Mouse (Mus musculus) megakaryocyte, embryonic 14.5 days (primary cell): ENCODE measurements around the gene Agpat3. TPM values are rescaled to one million over a fixed set of nuclear protein-coding genes. Genes with fewer than 3 reads are reported as not detected.

Experiments
- H3K27me3 ChIP-seq: replicated peaks from 2 replicates; pipeline ENCODE3; 2012; ENCODE audit warnings: inconsistent platforms
- H3K36me3 ChIP-seq: replicated peaks from 2 replicates; pipeline ENCODE3; 2012; ENCODE audit warnings: low read length, inconsistent platforms, mixed read lengths
- H3K4me1 ChIP-seq: 2 replicates; pipeline ENCODE4 v1.6.1; 2012; ENCODE audit warnings: inconsistent platforms
- H3K4me3 ChIP-seq: replicated peaks from 2 replicates; pipeline ENCODE3; 2012; ENCODE audit warnings: moderate library complexity, mild to moderate bottlenecking, inconsistent platforms
- H3K9me3 ChIP-seq: 2 replicates; pipeline ENCODE4 v1.6.1; 2012; ENCODE audit warnings: inconsistent platforms
- FLI1 ChIP-seq: IDR thresholded peaks from 2 replicates; pipeline ENCODE4 v1.6.1; 2012; ENCODE audit warnings: low read length, inconsistent platforms, mixed read lengths
- GATA1 ChIP-seq: IDR thresholded peaks from 3 replicates; pipeline ENCODE4 v1.6.1; 2012; ENCODE audit warnings: mixed read lengths, low read length, inconsistent platforms, borderline replicate concordance
- polyA plus RNA-seq: library from polyadenylated mRNA; stranded (reverse); fragments of >175 nt; gene quantifications from 2 replicates; pipeline ENCODE4 v1.2.3, GENCODE M21; 2012; ENCODE audit warnings: low replicate concordance; ENCODE audit not compliant: insufficient read depth

The Agpat3 gene
- 205 and 237 TPM in 2 replicates for polyA plus RNA-seq

DNA sequence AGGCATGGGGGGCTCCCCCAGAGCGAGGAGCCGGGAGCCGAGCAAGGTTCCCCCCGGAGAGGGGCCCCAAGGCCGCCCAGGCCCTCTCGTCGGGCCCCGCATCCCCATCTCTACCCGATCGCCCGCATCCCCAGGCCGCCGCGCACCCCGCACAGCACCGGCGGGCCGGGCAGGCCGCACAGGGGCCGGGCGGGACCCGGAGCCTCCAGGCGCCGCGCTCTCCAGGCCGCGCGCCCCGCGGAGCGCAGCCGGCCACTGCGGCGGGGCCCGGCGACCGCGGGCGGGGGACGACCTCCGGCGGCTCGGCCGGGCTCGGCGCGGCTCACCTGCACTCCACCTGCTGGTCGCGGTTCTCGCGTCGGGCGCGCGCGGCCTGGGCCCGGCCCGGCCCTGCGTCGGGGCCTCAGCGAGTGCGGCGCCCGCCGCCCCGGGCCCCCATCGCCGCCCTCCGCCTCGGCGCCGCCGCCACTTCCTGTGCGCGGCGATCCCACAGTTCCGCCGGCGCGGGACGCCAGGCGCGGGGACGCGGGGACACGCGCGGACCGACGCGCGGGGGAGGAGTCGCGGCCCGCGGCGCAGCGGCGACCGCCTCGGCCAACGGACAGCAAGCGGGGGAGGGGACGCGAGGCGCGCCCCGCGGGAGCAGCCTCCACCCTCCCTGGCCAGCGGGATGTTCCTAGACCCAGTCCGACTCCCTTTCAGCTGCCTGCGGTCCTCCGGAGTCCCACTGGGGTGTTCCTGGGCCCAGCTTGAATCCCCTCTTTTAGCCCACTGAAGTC is at the start of gene Agpat3:
Gene Agpat3 (minus strand): TSS at position 603 of the 779 bp plus-strand sequence.
- Histone ChIP-seq H3K36me3 (peaks cover 31% of the 10 kb centered on the region), H3K27me3 (peaks cover 5% of the 10 kb centered on the region), H3K4me3 (peak within 1 kb of the TSS; percentile 93), H3K9me3 (no peaks in the 10 kb centered on the region), H3K4me1 (peaks cover 86% of the 10 kb centered on the region)
- TF ChIP-seq GATA1 (no peak), FLI1 (no peak)

DNA sequence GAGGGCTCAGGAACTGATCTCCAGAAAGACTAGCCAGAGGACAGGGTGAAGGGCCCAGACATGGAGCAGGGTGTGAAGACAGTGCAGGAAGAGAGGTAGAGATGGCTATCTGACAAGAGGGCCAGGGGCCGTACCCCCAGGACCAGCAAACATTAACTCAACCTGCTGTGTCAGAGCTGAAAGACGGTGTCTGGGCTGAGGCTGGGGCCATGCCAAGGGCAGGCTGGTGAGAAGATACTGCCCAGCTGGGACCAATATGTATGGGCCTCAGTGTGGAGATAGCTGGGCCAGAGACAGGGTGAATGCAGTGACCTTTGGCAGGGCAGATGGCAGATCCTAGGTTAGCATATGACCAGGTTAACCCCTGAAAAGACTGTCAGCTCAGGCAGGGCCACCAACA is 48.8 kb upstream of the Agpat3 start:
- Histone ChIP-seq H3K4me3 (no peak overlapping the region), H3K36me3 (peaks cover 81% of the 10 kb centered on the region), H3K4me1 (peaks cover 49% of the 10 kb centered on the region), H3K27me3 (peaks cover 2% of the 10 kb centered on the region), H3K9me3 (peaks cover 5% of the 10 kb centered on the region; the same call in 1 of the 2 replicates)
- TF ChIP-seq FLI1, result no peak
- TF ChIP-seq GATA1, result no peak

DNA sequence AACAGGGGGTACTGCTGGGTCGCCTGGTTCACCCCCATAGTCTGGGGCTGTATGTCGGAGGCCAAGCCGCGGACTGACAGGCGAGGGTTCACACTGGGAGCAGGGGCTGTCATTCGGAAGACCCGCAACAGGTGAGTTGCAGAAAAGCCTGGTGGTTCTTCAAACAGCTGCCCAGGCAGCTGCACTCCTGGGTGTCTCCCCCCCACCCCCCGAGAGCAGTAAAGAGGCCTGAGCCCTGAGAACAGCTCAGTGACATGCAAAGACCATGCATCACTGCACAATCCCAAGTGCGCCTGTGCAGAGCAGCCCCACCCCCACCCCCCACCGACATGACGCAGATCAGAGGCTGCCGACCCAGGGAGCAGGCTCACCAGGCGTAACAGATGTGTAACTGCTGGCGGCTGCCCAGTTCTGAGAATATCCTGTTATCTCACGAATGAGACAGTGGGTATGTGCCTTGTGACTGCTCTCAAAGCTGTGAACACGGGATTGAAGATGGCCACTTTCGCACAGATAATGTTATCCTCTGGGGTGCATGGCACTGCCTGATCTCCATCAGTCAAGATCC is 46.9 kb upstream of the Agpat3 start:
- TF ChIP-seq FLI1 (no peak), GATA1 (no peak)
- peaks cover 62% of the 10 kb centered on the region for H3K36me3 ChIP-seq
- H3K4me3 ChIP-seq, result no peak overlapping the region
- H3K9me3 ChIP-seq, result peaks cover 5% of the 10 kb centered on the region; the same call in 1 of the 2 replicates
- peaks cover 47% of the 10 kb centered on the region for H3K4me1 ChIP-seq
- H3K27me3 ChIP-seq, result peaks cover 2% of the 10 kb centered on the region

DNA sequence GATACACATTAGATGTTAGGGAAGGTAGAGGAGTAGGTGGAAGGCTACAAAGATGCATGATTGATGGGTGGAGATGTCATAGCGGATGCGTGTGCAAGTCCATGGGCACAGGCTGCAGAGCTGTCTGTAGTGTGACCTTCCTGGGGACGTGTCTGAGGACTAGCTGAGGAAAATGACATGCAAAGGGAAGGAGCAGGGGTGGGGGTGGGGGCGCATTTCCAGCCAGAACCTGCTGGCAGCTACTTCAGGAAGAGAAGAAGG is 44.3 kb upstream of the Agpat3 start:
- TF ChIP-seq FLI1, result no peak
- TF ChIP-seq GATA1, result no peak
- Histone ChIP-seq H3K27me3 (peaks cover 2% of the 10 kb centered on the region), H3K9me3 (peaks cover 5% of the 10 kb centered on the region; the same call in 1 of the 2 replicates), H3K4me1 (peaks cover 47% of the 10 kb centered on the region), H3K36me3 (peaks cover 36% of the 10 kb centered on the region), H3K4me3 (peak overlapping the region; percentile 15)

DNA sequence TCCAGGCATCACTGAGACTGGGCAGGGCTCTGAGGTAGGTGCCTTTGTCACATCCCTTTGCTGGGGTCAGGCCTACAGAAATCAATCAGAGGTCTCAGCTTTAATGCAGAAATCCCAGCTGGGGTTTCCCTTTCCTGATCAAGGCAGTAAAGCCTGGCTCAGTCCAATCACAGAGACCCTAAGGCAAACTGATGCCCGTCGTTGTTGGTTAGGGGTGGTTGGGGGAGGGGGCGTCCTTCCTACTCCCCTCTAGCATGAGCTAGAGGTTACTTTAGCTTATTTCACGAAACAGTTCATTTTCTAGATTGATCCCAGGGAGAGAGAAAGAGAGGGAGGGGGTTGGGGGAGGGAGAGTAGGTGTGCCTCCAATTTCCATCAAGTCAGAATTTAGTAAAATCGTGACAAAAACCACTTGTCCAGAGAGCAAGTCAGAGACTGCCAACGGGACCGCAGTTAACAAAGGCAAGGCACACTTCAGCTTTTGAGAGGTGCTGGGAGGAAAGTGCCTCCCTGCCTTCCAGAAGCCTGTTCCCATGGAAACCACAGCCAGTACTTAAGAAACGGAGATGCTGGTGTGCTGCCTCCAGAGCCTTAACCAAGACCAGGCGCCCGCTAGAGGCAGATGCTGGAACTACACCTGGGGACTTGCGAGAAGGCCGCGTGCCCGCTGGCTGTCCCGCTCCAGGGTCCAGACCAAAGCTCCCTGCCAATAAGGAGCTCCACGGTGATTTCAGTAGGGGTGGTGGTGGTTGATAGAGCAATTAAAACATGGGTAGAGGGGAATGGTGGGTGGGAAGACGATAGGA is 43.7 kb upstream of the Agpat3 start:
- Histone ChIP-seq H3K4me1 (peaks cover 47% of the 10 kb centered on the region), H3K9me3 (peaks cover 5% of the 10 kb centered on the region; the same call in 1 of the 2 replicates), H3K27me3 (peaks cover 2% of the 10 kb centered on the region), H3K4me3 (peak overlapping the region; percentile 15), H3K36me3 (peaks cover 31% of the 10 kb centered on the region)
- TF ChIP-seq FLI1 (no peak), GATA1 (no peak)

DNA sequence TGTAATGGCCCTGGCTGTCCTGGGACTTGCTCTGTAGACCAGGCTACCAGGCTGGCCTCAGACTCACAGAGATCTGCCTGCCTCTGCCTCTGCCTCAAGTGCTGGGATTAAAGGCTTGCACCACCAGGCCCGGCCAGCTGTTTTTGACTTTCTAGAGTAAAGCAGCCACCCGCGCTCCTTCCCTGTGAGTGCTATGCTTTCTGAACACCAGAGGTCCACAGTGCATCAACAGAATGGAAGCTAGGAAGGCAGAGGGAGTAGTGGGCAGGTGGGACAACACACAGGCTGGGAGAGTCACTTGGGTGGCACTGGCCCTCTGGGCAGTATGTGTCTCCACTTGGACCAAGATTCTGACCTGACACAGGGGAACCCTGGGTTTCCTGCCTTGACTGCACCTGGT is 43.1 kb upstream of the Agpat3 start:
- Histone ChIP-seq H3K36me3 (peaks cover 26% of the 10 kb centered on the region), H3K4me1 (peaks cover 47% of the 10 kb centered on the region), H3K9me3 (peaks cover 5% of the 10 kb centered on the region; the same call in 1 of the 2 replicates), H3K4me3 (no peak overlapping the region), H3K27me3 (peaks cover 2% of the 10 kb centered on the region)
- TF ChIP-seq GATA1 (no peak), FLI1 (no peak)

DNA sequence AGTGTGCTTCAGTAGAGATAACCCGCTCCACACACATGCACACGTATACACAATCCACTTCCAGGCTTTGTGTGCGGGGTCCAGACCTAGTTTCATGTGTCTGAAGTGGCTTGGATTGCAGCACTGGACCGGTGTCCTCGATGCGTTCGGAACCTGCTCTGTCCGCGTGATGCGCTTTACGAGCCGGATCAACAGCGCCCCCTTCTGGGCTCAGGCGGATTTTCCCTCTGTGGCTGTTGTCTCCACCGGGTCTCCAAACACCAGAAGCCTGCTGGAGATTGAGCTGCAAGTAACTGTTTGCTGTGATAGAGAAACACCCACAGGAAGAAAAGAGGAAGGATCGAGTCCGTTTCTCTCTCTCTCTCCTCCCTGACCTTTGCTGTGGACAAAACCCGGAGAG is 39.8 kb upstream of the Agpat3 start:
- Histone ChIP-seq H3K36me3 (peaks cover 2% of the 10 kb centered on the region), H3K4me3 (peak overlapping the region; percentile 86)

DNA sequence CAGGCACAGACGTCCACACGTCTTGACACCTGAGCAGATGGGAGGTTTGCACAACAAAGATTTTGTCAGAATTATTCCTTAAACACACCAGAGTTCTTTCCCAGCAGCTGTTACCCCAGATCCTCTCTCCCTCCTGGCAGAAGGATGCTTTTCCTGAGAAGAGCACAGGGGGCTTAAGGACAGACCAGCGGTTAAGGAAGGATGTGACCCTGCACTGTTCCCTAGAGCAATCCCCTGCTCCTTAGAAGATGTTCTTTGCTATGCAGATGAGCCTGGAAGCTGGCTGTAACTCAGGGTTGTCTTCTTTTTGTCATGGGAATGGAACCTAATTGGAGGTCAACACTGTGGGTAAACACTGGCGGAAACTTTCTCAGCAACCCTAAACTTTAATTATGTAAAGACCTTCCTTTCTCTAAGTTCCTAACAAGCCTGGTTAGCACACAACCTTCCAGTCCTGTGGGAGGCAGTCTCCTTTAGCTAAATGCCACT is 38.7 kb upstream of the Agpat3 start:
- Histone ChIP-seq H3K4me3 (no peak overlapping the region), H3K9me3 (no peaks in the 10 kb centered on the region), H3K27me3 (peaks cover 2% of the 10 kb centered on the region), H3K4me1 (peaks cover 72% of the 10 kb centered on the region), H3K36me3 (peaks cover 2% of the 10 kb centered on the region)
- TF ChIP-seq GATA1, result no peak
- no peak for TF ChIP-seq FLI1

More for the DNA sequence above, 39.8 kb upstream of the Agpat3 start:
- H3K4me1 ChIP-seq, result peaks cover 71% of the 10 kb centered on the region
- peaks cover 2% of the 10 kb centered on the region for H3K27me3 ChIP-seq
- no peaks in the 10 kb centered on the region for H3K9me3 ChIP-seq
- no peak for TF ChIP-seq GATA1
- no peak for TF ChIP-seq FLI1

DNA sequence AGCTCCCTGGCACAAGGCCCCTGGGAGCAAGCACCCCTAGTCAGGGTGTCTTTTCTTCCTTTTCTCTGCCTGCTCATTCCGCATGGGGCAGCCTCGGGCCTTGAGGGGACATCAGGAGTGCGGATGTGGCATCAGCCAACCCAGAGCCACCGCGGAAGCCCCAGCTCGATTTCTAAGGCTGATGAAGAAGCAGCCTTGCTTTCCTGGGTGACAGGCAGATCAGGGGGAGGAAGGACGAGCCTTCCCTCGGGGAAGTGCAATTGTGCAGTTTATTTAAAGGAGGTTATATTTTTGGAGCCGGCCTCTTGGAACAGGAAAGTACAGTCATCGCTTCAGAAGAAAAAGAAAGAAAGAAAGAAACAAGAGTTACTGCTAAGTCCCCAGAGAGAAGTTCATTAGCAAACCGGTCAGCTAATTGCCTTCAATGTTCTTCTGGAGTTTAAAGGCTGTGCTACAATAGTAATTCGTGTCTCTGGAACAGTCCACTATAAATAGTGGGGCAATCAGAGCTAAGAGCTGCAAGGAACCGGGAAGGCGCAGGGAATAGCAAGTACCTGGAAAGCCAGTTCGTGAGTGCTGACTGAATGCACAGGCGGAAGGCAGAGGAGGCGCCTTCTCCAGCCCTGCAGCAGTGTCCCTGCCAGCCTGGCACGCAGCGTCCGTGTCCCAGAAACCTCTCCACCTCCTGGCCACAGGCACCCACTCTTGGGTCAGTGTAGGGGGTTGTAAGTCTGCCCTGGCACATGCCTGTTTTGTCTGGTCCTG is 36.1 kb upstream of the Agpat3 start:
- Histone ChIP-seq H3K4me3 (peak overlapping the region; percentile 88), H3K27me3 (peaks cover 2% of the 10 kb centered on the region), H3K4me1 (peaks cover 87% of the 10 kb centered on the region), H3K9me3 (no peaks in the 10 kb centered on the region), H3K36me3 (peaks cover 10% of the 10 kb centered on the region)
- TF ChIP-seq GATA1, result no peak
- TF ChIP-seq FLI1, result no peak
